Mouse (Mus musculus) MEL (cell line): ENCODE measurements around the gene Frs3. TPM values are rescaled to one million over a fixed set of nuclear protein-coding genes. Genes with fewer than 3 reads are reported as not detected.

Experiments
- DNase-seq: peaks from one replicate; pipeline ENCODE4 v3.0.0; 2011; ENCODE audit warnings: low read depth, low spot score
- H3K27ac ChIP-seq: 2 replicates; pipeline ENCODE4 v1.5.1; 2012; ENCODE audit warnings: low read depth, mild to moderate bottlenecking, control low read depth, low read length, moderate library complexity; ENCODE audit not compliant: control insufficient read depth
- H3K27me3 ChIP-seq, 2 experiments: fragments of 150-350 bp in 1 of 2; sonication (generic) in 1 of 2; 2 replicates each; pipeline ENCODE4 v1.6.1; 2012; ENCODE audit warnings: low read length in 2 of 2, mild to moderate bottlenecking in 2 of 2, improper control_type of control experiment in 1 of 2, moderate library complexity in 1 of 2; ENCODE audit not compliant: insufficient read depth in 2 of 2, control insufficient read depth in 1 of 2
- H3K36me3 ChIP-seq, 2 experiments: 2 replicates each; pipeline ENCODE4 v1.6.1; 2012 to 2014; ENCODE audit warnings: low read length in 2 of 2, improper control_type of control experiment in 1 of 2, inconsistent platforms in 1 of 2, mild to moderate bottlenecking in 1 of 2; ENCODE audit not compliant: insufficient read depth in 2 of 2, control insufficient read depth in 1 of 2
- H3K4me1 ChIP-seq, 2 experiments: fragments of 150-350 bp in 1 of 2; sonication (generic) in 1 of 2; 2 replicates each; pipeline ENCODE4 v1.6.1; 2012; ENCODE audit warnings: low read length in 2 of 2, improper control_type of control experiment in 1 of 2, mild to moderate bottlenecking in 1 of 2; ENCODE audit not compliant: insufficient read depth in 2 of 2, control insufficient read depth in 1 of 2
- H3K4me3 ChIP-seq, 2 experiments: fragments of 150-350 bp in 1 of 2; sonication (generic) in 1 of 2; 2 replicates each; pipeline ENCODE4 v1.5.1; 2012; ENCODE audit warnings: low read depth in 2 of 2, low read length in 2 of 2, mild to moderate bottlenecking in 2 of 2, moderate library complexity in 2 of 2, control low read depth in 1 of 2, improper control_type of control experiment in 1 of 2; ENCODE audit not compliant: control insufficient read depth in 1 of 2, insufficient read depth in 1 of 2
- H3K79me2 ChIP-seq: 2 replicates; pipeline ENCODE4 v1.6.1; 2012; ENCODE audit warnings: mild to moderate bottlenecking, low read length, moderate library complexity; ENCODE audit not compliant: control insufficient read depth, poor library complexity, insufficient read depth
- H3K9ac ChIP-seq: 2 replicates; pipeline ENCODE4 v1.6.1; 2012; ENCODE audit warnings: low read depth, mild to moderate bottlenecking, control low read depth, low read length, moderate library complexity; ENCODE audit not compliant: control insufficient read depth, poor library complexity, severe bottlenecking
- H3K9me3 ChIP-seq: fragments of 150-350 bp; sonication (generic); replicated peaks from 2 replicates; pipeline ENCODE4 v1.6.1; 2012; ENCODE audit warnings: mild to moderate bottlenecking, low read length, improper control_type of control experiment, moderate library complexity; ENCODE audit not compliant: insufficient read depth
- BHLHE40 ChIP-seq: IDR thresholded peaks from 2 replicates; pipeline ENCODE4 v1.6.1; 2012; ENCODE audit warnings: low read depth, mild to moderate bottlenecking, inconsistent platforms, low read length, improper control_type of control experiment, borderline replicate concordance
- CHD1 ChIP-seq: IDR thresholded peaks from 2 replicates; pipeline ENCODE4 v1.6.1; 2012; ENCODE audit warnings: low read depth, mild to moderate bottlenecking, inconsistent platforms, low read length, improper control_type of control experiment
- CTCF ChIP-seq, 3 experiments: IDR thresholded peaks in 2 of 3; conservative IDR thresholded peaks in 1 of 3; 2 replicates each; pipeline ENCODE4 v1.5.1; 2011 to 2012; ENCODE audit warnings: low read length in 3 of 3, low read depth in 2 of 3, mild to moderate bottlenecking in 2 of 3, improper control_type of control experiment in 1 of 3, inconsistent platforms in 1 of 3, mixed read lengths in 1 of 3, moderate library complexity in 1 of 3; ENCODE audit not compliant: control insufficient read depth in 1 of 3, insufficient read depth in 1 of 3, poor library complexity in 1 of 3, severe bottlenecking in 1 of 3
- ETS1 ChIP-seq: IDR thresholded peaks from 2 replicates; pipeline ENCODE4 v1.6.1; 2012; ENCODE audit warnings: low read depth, mild to moderate bottlenecking, inconsistent platforms, low read length, improper control_type of control experiment, moderate library complexity
- HCFC1 ChIP-seq: IDR thresholded peaks from 2 replicates; pipeline ENCODE4 v1.6.1; 2012; ENCODE audit warnings: low read depth, mild to moderate bottlenecking, inconsistent platforms, low read length, improper control_type of control experiment, moderate library complexity
- JUND ChIP-seq: IDR thresholded peaks from 2 replicates; pipeline ENCODE4 v1.6.1; 2011; ENCODE audit warnings: low read depth, mild to moderate bottlenecking, improper control_type of control experiment, low read length
- KAT2A ChIP-seq: conservative IDR thresholded peaks from 2 replicates; pipeline ENCODE4 v1.6.1; 2012; ENCODE audit warnings: low read depth, low read length, improper control_type of control experiment, inconsistent platforms
- MAX ChIP-seq: IDR thresholded peaks from 2 replicates; pipeline ENCODE4 v1.6.1; 2011; ENCODE audit warnings: low read length, improper control_type of control experiment
- MYB ChIP-seq: IDR thresholded peaks from 2 replicates; pipeline ENCODE4 v1.6.1; 2011; ENCODE audit warnings: mild to moderate bottlenecking, low read depth, low read length, improper control_type of control experiment
- POLR2AphosphoS2 ChIP-seq: IDR thresholded peaks from 2 replicates; pipeline ENCODE4 v1.6.1; 2011; ENCODE audit warnings: low read length, improper control_type of control experiment
- RCOR1 ChIP-seq: IDR thresholded peaks from 2 replicates; pipeline ENCODE4 v1.6.1; 2012; ENCODE audit warnings: low read depth, mild to moderate bottlenecking, inconsistent platforms, low read length, improper control_type of control experiment
- SIN3A ChIP-seq: IDR thresholded peaks from 2 replicates; pipeline ENCODE4 v1.6.1; 2012; ENCODE audit warnings: low read length, improper control_type of control experiment, inconsistent platforms
- TAL1 ChIP-seq: IDR thresholded peaks from 2 replicates; pipeline ENCODE4 v1.6.1; 2012; ENCODE audit warnings: mild to moderate bottlenecking, inconsistent platforms, low read length, moderate library complexity, mixed read lengths
- TBP ChIP-seq: IDR thresholded peaks from 2 replicates; pipeline ENCODE4 v1.8.0; 2011; ENCODE audit warnings: low read depth, low read length, improper control_type of control experiment
- TCF12 ChIP-seq: IDR thresholded peaks from 2 replicates; pipeline ENCODE4 v1.6.1; 2014; ENCODE audit warnings: low read depth, mild to moderate bottlenecking, inconsistent platforms, low read length, improper control_type of control experiment, moderate library complexity
- ZMIZ1 ChIP-seq: IDR thresholded peaks from 2 replicates; pipeline ENCODE4 v1.6.1; 2012; ENCODE audit warnings: low read depth, mild to moderate bottlenecking, inconsistent platforms, low read length, improper control_type of control experiment, moderate library complexity
- polyA plus RNA-seq, 2 experiments: library from polyadenylated mRNA; stranded (reverse) in 1 of 2; unstranded in 1 of 2; fragments of >175 nt in 1 of 2; fragments of >200 nt in 1 of 2; gene quantifications; 2 replicates each; pipeline versions ENCODE4 v1.2.1 to v1.2.4; 2012; ENCODE audit warnings: low replicate concordance in 2 of 2, low read depth in 1 of 2; ENCODE audit not compliant: insufficient read length in 2 of 2, insufficient read depth in 1 of 2, missing spikeins in 1 of 2
- total RNA-seq: library from RNA; depleted of rRNA; stranded (reverse); fragments of 300-350 nt; gene quantifications from 2 replicates; pipeline ENCODE4 v1.2.3, GENCODE M21; 2012

The Frs3 gene
- total and polyA plus RNA-seq, 3 experiments, result 2.7 to 4.4 TPM; not detected in 1

GRCm38 (mm10) chr17:47699055-47699454 is 10.2 kb downstream of the Frs3 start:
- Histone ChIP-seq H3K9ac (no peak overlapping the region), H3K27ac (no peak overlapping the region), H3K4me1 (peaks cover 0 to 9% of the 10 kb centered on the region in 2 experiments; a peak in 2 of 4 replicates), H3K79me2 (no peaks in the 10 kb centered on the region; the same call in 1 of the 2 replicates), H3K36me3 (0 out of 4 replicates have a peak, but pooled peaks cover 0 to 2% of the 10 kb centered on the region in 2 experiments), H3K4me3 (no peak overlapping the region), H3K9me3 (no peaks in the 10 kb centered on the region), H3K27me3 (no peaks in the 10 kb centered on the region)
- DNase-seq, result no peak
- no peak for TF ChIP-seq KAT2A
- TF ChIP-seq ZMIZ1, result no peak
- no peak for TF ChIP-seq TCF12
- TF ChIP-seq ETS1, result no peak
- TF ChIP-seq MYB, result no peak
- TF ChIP-seq HCFC1, result no peak
- TF ChIP-seq SIN3A, result no peak
- TF ChIP-seq BHLHE40, result no peak
- TF ChIP-seq RCOR1, result no peak
- no peak for TF ChIP-seq POLR2AphosphoS2
- no peak for TF ChIP-seq TBP
- no peak for TF ChIP-seq TAL1
- TF ChIP-seq, all 39 proteins: peak for 0

- Histone ChIP-seq H3K36me3 (no peaks in the 10 kb centered on the region), H3K27me3 (no peaks in the 10 kb centered on the region), H3K79me2 (no peaks in the 10 kb centered on the region), H3K9me3 (no peaks in the 10 kb centered on the region), H3K27ac (no peak overlapping the region), H3K4me3 (no peak overlapping the region), H3K9ac (no peak overlapping the region), H3K4me1 (no peaks in the 10 kb centered on the region)
- DNase-seq, result no peak
- TF ChIP-seq CTCF (IDR thresholded peaks at IDR 0.05 in 2 of 3, conservative IDR thresholded peaks at IDR 0.05 in 1 of 3; ENCODE audit: control insufficient read depth in 1 of 3, insufficient read depth in 1 of 3, low read depth in 2 of 3, low read length in 3 of 3, poor library complexity in 1 of 3, severe bottlenecking in 1 of 3) (no peak), MAX (no peak), JUND (no peak), CHD1 (no peak)
These were observed 13.0 kb downstream of the Frs3 start for GRCm38 (mm10) chr17:47701793-47702192.
